Mouse (Mus musculus) c-Kit-positive CD71-positive TER-119-positive erythroid progenitor cells, embryonic 14.5 days (primary cell): ENCODE measurements at regions not wholly inside any gene's neighbourhood (a gene's known extent, or its start where the extent isn't known, plus 50 kb on each side); places are given as distances from the start of the nearest gene placed in this dataset.

ENCODE experiments used
- DNase-seq: peaks from one replicate; pipeline ENCODE4 v3.0.0-alpha.2; 2013; ENCODE audit warnings: low spot score

GRCm38 (mm10) chr2:21908813-21909480 is 318.4 kb upstream of the Myo3a start:
- DNase-seq, result no peak

- DNase-seq, result peak; percentile 32
These were observed 317.8 kb upstream of the Myo3a start for GRCm38 (mm10) chr2:21909481-21909966.

- no peak for DNase-seq
These were observed 309.3 kb upstream of the Myo3a start for GRCm38 (mm10) chr2:21917804-21918690.

- no peak for DNase-seq
These were observed 308.2 kb upstream of the Myo3a start for GRCm38 (mm10) chr2:21919091-21919490.

- DNase-seq, result no peak
These were observed 299.6 kb upstream of the Myo3a start for GRCm38 (mm10) chr2:21927656-21928055.

GRCm38 (mm10) chr2:21939993-21940392 is 287.3 kb upstream of the Myo3a start:
- DNase-seq, result no peak

- peak; percentile 37 for DNase-seq
These were observed 286.4 kb upstream of the Myo3a start for GRCm38 (mm10) chr2:21940797-21941487.

GRCm38 (mm10) chr2:21941488-21942000 is 285.8 kb upstream of the Myo3a start:
- DNase-seq, result no peak

GRCm38 (mm10) chr2:21943676-21944075 is 283.6 kb upstream of the Myo3a start:
- no peak for DNase-seq

GRCm38 (mm10) chr2:21946484-21946883 is 280.8 kb upstream of the Myo3a start:
- DNase-seq, result no peak

- no peak for DNase-seq
These were observed 276.0 kb upstream of the Myo3a start for GRCm38 (mm10) chr2:21951279-21951678.

GRCm38 (mm10) chr2:21956112-21956963 is 271.0 kb upstream of the Myo3a start:
- DNase-seq, result no peak

GRCm38 (mm10) chr2:21958365-21958764 is 268.9 kb upstream of the Myo3a start:
- DNase-seq, result peak; percentile 47

GRCm38 (mm10) chr2:21958802-21959201 is 268.5 kb upstream of the Myo3a start:
- DNase-seq, result no peak

- peak; percentile 23 for DNase-seq
These were observed 263.8 kb upstream of the Myo3a start for GRCm38 (mm10) chr2:21963343-21964026.

GRCm38 (mm10) chr2:21964027-21964605 is 263.2 kb upstream of the Myo3a start:
- DNase-seq, result peak; percentile 84

GRCm38 (mm10) chr2:21970774-21971406 is 256.4 kb upstream of the Myo3a start:
- DNase-seq, result no peak

- DNase-seq, result no peak
These were observed 252.7 kb upstream of the Myo3a start for GRCm38 (mm10) chr2:21974599-21974998.

- no peak for DNase-seq
These were observed 251.8 kb upstream of the Myo3a start for GRCm38 (mm10) chr2:21975547-21975946.

GRCm38 (mm10) chr2:21976337-21976736 is 251.0 kb upstream of the Myo3a start:
- no peak for DNase-seq
